Mouse (Mus musculus): Measurements from ENCODE around the gene Glcci1. TPM values are rescaled to one million over a fixed set of nuclear protein-coding genes. Genes with fewer than 3 reads are reported as not detected.

The Glcci1 gene
- polyA plus RNA-seq, 1 experiment: 16.5 TPM

DNA sequence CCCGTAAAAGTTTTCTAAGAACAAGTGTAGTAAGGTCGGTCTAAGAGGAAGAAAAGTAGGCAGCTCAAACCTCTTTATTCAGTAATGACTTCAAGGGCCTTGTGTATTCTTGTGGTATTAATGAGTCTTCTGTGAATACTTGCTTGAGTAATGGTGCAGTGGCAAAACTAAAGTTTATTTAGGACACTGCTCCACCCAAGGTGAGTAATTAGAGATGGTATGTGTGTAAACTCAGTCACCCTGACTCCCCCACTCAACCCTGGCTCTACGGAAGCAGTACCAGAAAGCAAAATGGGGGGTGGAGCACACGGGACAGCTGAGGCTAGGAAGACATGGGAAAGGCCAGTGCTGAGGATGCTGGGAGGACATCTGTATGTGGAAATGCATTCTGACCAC lies 13.6 kb upstream of the Glcci1 start:
- no peak for DNase-seq (ENCODE audit: low read depth)
- TF ChIP-seq POLR2A (IDR thresholded peaks at IDR 0.05; ENCODE audit: borderline replicate concordance, extremely low read depth, insufficient read depth, insufficient read length, poor library complexity, severe bottlenecking) (no peak), CTCF (IDR thresholded peaks at IDR 0.05; ENCODE audit: borderline replicate concordance, extremely low read depth, insufficient read depth, insufficient read length) (no peak)

- TF ChIP-seq CTCF (IDR thresholded peaks at IDR 0.05; ENCODE audit: borderline replicate concordance, extremely low read depth, insufficient read depth, insufficient read length) (no peak), POLR2A (IDR thresholded peaks at IDR 0.05; ENCODE audit: borderline replicate concordance, extremely low read depth, insufficient read depth, insufficient read length, poor library complexity, severe bottlenecking) (no peak)
- DNase-seq (ENCODE audit: low read depth): no peak
These were observed 12.0 kb upstream of the Glcci1 start for GRCm38 (mm10) chr6:8497234-8497867.

GRCm38 (mm10) chr6:8497868-8498257 lies 11.5 kb upstream of the Glcci1 start:
- no peak for TF ChIP-seq POLR2A (IDR thresholded peaks at IDR 0.05; ENCODE audit: borderline replicate concordance, extremely low read depth, insufficient read depth, insufficient read length, poor library complexity, severe bottlenecking)
- TF ChIP-seq CTCF (IDR thresholded peaks at IDR 0.05; ENCODE audit: borderline replicate concordance, extremely low read depth, insufficient read depth, insufficient read length): no peak
- DNase-seq (ENCODE audit: low read depth): peak; percentile 45

DNA sequence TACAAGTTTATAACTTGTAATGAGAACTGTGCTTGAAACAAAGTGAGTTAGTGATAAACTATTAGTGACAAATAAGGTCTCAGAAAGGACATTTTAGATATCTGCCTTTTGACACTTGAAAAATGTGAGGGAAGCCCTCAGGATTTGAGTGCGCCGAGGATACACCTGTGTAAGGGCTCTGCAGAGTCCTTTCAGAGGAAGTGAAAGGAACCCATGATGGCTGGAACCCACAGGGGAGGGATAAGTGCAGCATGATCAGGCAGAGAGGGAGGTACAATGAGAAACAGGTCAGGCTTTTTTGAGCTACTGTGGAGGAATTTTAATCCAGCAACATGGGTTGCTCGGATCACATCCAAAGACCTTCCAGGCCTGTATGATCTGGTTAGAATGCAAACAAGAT lies 10.4 kb upstream of the Glcci1 start:
- DNase-seq (ENCODE audit: low read depth): no peak
- TF ChIP-seq CTCF (IDR thresholded peaks at IDR 0.05; ENCODE audit: borderline replicate concordance, extremely low read depth, insufficient read depth, insufficient read length) (no peak), POLR2A (IDR thresholded peaks at IDR 0.05; ENCODE audit: borderline replicate concordance, extremely low read depth, insufficient read depth, insufficient read length, poor library complexity, severe bottlenecking) (no peak)

DNA sequence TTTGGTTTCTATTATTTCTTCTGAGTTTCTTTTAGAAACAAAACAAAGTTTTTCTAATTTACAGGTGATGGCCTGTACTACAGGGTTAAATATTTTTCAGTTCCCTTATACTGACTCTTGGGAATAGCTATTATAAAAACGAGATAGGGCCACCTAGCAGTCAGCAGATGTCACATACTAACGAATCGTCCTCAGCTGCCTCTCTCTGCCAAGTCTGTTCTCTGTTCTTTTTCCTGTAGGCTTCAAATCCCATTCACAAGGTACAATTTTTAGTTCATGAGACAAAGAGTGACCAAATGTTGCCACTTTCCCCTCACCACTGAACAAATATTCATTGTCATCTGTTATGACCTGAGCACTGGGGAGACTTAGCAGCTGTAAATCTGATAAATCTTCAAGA lies 5.4 kb upstream of the Glcci1 start:
- TF ChIP-seq CTCF (IDR thresholded peaks at IDR 0.05; ENCODE audit: borderline replicate concordance, extremely low read depth, insufficient read depth, insufficient read length) (no peak), POLR2A (IDR thresholded peaks at IDR 0.05; ENCODE audit: borderline replicate concordance, extremely low read depth, insufficient read depth, insufficient read length, poor library complexity, severe bottlenecking) (no peak)
- no peak for DNase-seq (ENCODE audit: low read depth)

DNA sequence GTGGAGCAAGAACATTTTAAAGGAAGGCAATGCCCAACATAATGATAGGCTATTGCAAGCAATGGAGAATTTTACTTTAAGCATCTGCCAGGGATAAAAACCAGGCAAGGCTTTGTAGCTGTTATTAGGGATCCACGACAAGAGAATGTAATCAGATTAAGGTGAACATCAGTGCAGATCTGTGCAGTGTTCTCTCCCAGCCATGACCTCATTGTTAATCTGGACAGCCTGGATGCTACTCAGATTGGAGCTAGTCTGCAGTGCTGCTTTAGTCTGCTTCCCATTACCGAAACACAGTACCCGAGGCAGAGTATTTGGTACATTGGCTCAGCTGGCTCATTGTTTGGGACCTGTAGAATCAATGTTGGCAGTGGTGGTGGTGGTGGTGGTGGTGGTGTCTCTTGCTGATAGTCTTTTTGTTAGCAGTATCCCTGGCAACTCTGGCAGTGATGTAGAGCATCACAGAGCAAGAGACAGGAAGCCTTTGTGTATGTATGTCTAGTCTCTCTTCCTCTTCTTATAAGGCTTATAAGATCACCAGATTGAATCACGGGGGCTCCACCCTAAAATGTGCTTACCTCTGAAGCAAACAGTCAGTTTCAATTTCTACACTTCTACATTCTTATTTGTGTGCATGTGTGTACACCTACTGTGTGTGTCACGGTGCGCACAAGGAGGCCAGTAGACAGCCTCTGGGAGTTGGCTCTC lies 4.7 kb upstream of the Glcci1 start:
- no peak for TF ChIP-seq CTCF (IDR thresholded peaks at IDR 0.05; ENCODE audit: borderline replicate concordance, extremely low read depth, insufficient read depth, insufficient read length)
- no peak for TF ChIP-seq POLR2A (IDR thresholded peaks at IDR 0.05; ENCODE audit: borderline replicate concordance, extremely low read depth, insufficient read depth, insufficient read length, poor library complexity, severe bottlenecking)
- no peak for DNase-seq (ENCODE audit: low read depth)

GRCm38 (mm10) chr6:8506631-8507030 lies 2.8 kb upstream of the Glcci1 start:
- DNase-seq (ENCODE audit: low read depth): no peak
- TF ChIP-seq POLR2A (IDR thresholded peaks at IDR 0.05; ENCODE audit: borderline replicate concordance, extremely low read depth, insufficient read depth, insufficient read length, poor library complexity, severe bottlenecking) (no peak), CTCF (IDR thresholded peaks at IDR 0.05; ENCODE audit: borderline replicate concordance, extremely low read depth, insufficient read depth, insufficient read length) (no peak)

GRCm38 (mm10) chr6:8508883-8509536 lies 390 bp upstream of the Glcci1 start:
- TF ChIP-seq POLR2A (IDR thresholded peaks at IDR 0.05; ENCODE audit: borderline replicate concordance, extremely low read depth, insufficient read depth, insufficient read length, poor library complexity, severe bottlenecking): peak; percentile 94
- no peak for TF ChIP-seq CTCF (IDR thresholded peaks at IDR 0.05; ENCODE audit: borderline replicate concordance, extremely low read depth, insufficient read depth, insufficient read length)
- peak; percentile 99 for DNase-seq (ENCODE audit: low read depth)

DNA sequence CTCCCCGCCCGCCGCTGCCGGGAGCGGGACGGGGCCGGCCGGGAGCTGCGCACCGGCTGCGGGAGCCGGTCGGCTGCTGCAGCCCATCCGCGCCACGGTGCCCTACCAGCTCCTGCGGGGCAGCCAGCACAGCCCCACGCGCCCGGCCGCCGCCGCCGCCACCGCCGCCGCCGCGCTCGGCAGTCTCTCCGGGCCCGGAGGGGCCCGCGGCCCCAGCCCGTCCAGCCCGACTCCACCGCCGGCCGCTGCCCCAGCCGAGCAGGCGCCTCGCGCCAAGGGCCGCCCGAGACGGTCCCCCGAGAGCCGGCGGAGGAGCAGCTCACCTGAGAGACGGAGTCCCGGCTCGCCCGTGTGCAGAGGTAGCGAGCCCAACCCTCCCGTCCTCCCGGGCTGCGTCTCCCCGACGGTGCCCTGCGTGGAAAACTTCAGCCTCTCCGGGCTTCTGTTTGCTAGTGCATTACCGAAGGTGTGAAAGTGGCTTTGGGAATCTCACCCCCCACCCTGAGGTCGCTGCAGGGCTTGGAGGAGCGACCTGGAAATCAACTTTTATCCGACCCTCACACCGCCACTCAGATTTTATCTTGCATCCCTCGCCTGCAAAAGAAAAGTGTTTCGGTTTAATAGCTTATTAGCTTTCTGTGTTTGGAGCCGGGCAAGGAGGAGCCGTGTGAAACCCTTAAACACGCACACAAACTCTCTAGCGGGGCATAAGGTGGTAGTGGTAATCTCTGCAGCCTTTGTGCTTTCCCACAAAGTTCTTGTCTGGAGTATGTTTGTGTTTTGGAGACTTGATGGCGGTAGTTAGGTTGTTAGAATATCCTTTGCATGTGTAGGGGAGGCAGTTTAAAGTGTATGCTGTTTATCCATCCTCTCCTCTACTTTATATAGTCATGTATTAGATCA lies 812 bp downstream of the Glcci1 start:
- TF ChIP-seq CTCF (IDR thresholded peaks at IDR 0.05; ENCODE audit: borderline replicate concordance, extremely low read depth, insufficient read depth, insufficient read length): no peak
- no peak for TF ChIP-seq POLR2A (IDR thresholded peaks at IDR 0.05; ENCODE audit: borderline replicate concordance, extremely low read depth, insufficient read depth, insufficient read length, poor library complexity, severe bottlenecking)
- peak; percentile 59 for DNase-seq (ENCODE audit: low read depth)

- DNase-seq (ENCODE audit: low read depth): peak; percentile 62
- TF ChIP-seq CTCF (IDR thresholded peaks at IDR 0.05; ENCODE audit: borderline replicate concordance, extremely low read depth, insufficient read depth, insufficient read length): no peak
- TF ChIP-seq POLR2A (IDR thresholded peaks at IDR 0.05; ENCODE audit: borderline replicate concordance, extremely low read depth, insufficient read depth, insufficient read length, poor library complexity, severe bottlenecking): no peak
These were observed 1.5 kb downstream of the Glcci1 start for GRCm38 (mm10) chr6:8510864-8511428.

Data from brain, embryonic 14.5 days (tissue).